Mouse (Mus musculus): ENCODE data around the gene Rilpl1. TPM values are rescaled to one million over a fixed set of nuclear protein-coding genes. Genes with fewer than 3 reads are reported as not detected.

Rilpl1 gene
- polyA plus RNA-seq, 1 experiment from 2014 or later, result 14.6 TPM

- no peaks in the 10 kb centered on the region for H3K9me3 ChIP-seq (replicated peaks)
- WGBS, result under 1% methylated on average over 36 of the region's 77 CpGs
- peak; percentile 36; the same call in 1 of the 2 replicates for ATAC-seq (ENCODE audit: low FRiP score)
Measured at GRCm38 (mm10) chr5:124445621-124446293, 85.4 kb downstream of the Rilpl1 start.

GRCm38 (mm10) chr5:124444661-124445561 is 86.3 kb downstream of the Rilpl1 start:
- Histone ChIP-seq H3K27ac (replicated peaks) (peak overlapping the region; percentile 85), H3K4me1 (peaks cover 51% of the 10 kb centered on the region), H3K4me3 (replicated peaks) (peak overlapping the region; percentile 88), H3K9ac (replicated peaks) (peak overlapping the region; percentile 97), H3K36me3 (peaks cover 27% of the 10 kb centered on the region), H3K9me3 (replicated peaks) (no peaks in the 10 kb centered on the region), H3K4me2 (peak overlapping the region; percentile 89), H3K27me3 (replicated peaks) (no peaks in the 10 kb centered on the region)
- WGBS, result 10% methylated on average over 29 of the region's 66 CpGs
- peak; percentile 94 for ATAC-seq (ENCODE audit: low FRiP score)

More at GRCm38 (mm10) chr5:124445621-124446293, 85.4 kb downstream of the Rilpl1 start:
- Histone ChIP-seq H3K27ac (replicated peaks) (peak overlapping the region; percentile 84), H3K9ac (replicated peaks) (peak overlapping the region; percentile 97), H3K36me3 (peaks cover 35% of the 10 kb centered on the region), H3K27me3 (replicated peaks) (no peaks in the 10 kb centered on the region), H3K4me1 (peaks cover 43% of the 10 kb centered on the region), H3K4me2 (peak overlapping the region; percentile 89), H3K4me3 (replicated peaks) (peak overlapping the region; percentile 88)

DNA sequence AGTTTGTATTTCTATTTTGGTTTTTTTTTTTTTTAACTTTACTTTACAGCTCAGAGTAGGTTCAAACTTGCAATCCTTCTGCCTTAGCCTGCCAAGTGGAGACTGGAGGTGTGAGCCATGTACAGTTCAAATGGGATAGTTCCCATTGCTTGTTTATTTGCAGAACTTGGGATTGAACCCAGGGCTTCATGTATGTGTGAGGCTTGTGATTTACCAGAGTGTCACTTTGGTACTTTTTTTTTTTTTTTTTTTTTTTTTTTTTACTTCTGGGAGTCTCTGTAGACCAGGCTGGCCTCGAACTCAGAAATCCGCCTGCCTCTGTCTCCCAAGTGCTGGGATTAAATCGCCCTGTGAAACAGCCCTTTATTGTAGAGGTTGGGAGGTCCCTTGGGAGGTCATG is 87.0 kb downstream of the Rilpl1 start:
- peaks cover 20% of the 10 kb centered on the region for H3K36me3 ChIP-seq
- H3K4me1 ChIP-seq, result peaks cover 48% of the 10 kb centered on the region
- no peak overlapping the region for H3K27ac ChIP-seq (replicated peaks)
- no peak for ATAC-seq (ENCODE audit: low FRiP score)
- H3K27me3 ChIP-seq (replicated peaks), result no peaks in the 10 kb centered on the region
- no peaks in the 10 kb centered on the region for H3K9me3 ChIP-seq (replicated peaks)
- no peak overlapping the region for H3K9ac ChIP-seq (replicated peaks)
- 57% methylated on average over 3 of the region's 3 CpGs for WGBS
- no peak overlapping the region for H3K4me3 ChIP-seq (replicated peaks)
- H3K4me2 ChIP-seq, result peak overlapping the region; percentile 89

Other genes starting within 250 kb of the Rilpl1 start
- gene Mphosph9, start 203.4 kb downstream of the Rilpl1 start, polyA plus RNA-seq (2015; fragmentation: Nextera tagmentation; extraction: Ambion mirVana), result 10.7 and 12.6 TPM in 2 replicates
- 13.4 and 14.4 TPM in 2 replicates for gene 2810006K23Rik, start 203.3 kb downstream of the Rilpl1 start, polyA plus RNA-seq (2015; fragmentation: Nextera tagmentation; extraction: Ambion mirVana)
- gene Cdk2ap1, start 168.3 kb downstream of the Rilpl1 start, polyA plus RNA-seq (2015; fragmentation: Nextera tagmentation; extraction: Ambion mirVana), result 49.7 and 89.0 TPM in 2 replicates
- 85.9 and 87.2 TPM in 2 replicates for gene Sbno1, start 105.4 kb downstream of the Rilpl1 start, polyA plus RNA-seq (2015; fragmentation: Nextera tagmentation; extraction: Ambion mirVana)
- gene Kmt5a, start 91.5 kb downstream of the Rilpl1 start, polyA plus RNA-seq (2015; fragmentation: Nextera tagmentation; extraction: Ambion mirVana), result 29.3 and 30.8 TPM in 2 replicates
- 27.5 and 32.0 TPM in 2 replicates for gene Rilpl2, start 53.0 kb downstream of the Rilpl1 start, polyA plus RNA-seq (2015; fragmentation: Nextera tagmentation; extraction: Ambion mirVana)
- 20.7 and 22.2 TPM in 2 replicates for gene Snrnp35, start 48.3 kb downstream of the Rilpl1 start, polyA plus RNA-seq (2015; fragmentation: Nextera tagmentation; extraction: Ambion mirVana)
- 336 and 384 TPM in 2 replicates for gene Tmed2, start 9.3 kb upstream of the Rilpl1 start, polyA plus RNA-seq (2015; fragmentation: Nextera tagmentation; extraction: Ambion mirVana)
- 24.9 and 28.1 TPM in 2 replicates for gene Ddx55, start 21.5 kb upstream of the Rilpl1 start, polyA plus RNA-seq (2015; fragmentation: Nextera tagmentation; extraction: Ambion mirVana)
- gene Eif2b1, start 47.7 kb upstream of the Rilpl1 start, polyA plus RNA-seq (2015; fragmentation: Nextera tagmentation; extraction: Ambion mirVana), result 58.1 and 65.3 TPM in 2 replicates
- gene Gtf2h3, start 47.7 kb upstream of the Rilpl1 start, polyA plus RNA-seq (2015; fragmentation: Nextera tagmentation; extraction: Ambion mirVana), result 39.5 and 46.0 TPM in 2 replicates
- gene Atp6v0a2, start 97.2 kb upstream of the Rilpl1 start, polyA plus RNA-seq (2015; fragmentation: Nextera tagmentation; extraction: Ambion mirVana), result 38.8 and 40.4 TPM in 2 replicates
- 0.13 and 0.15 TPM in 2 replicates for gene Dnah10, start 193.7 kb upstream of the Rilpl1 start, polyA plus RNA-seq (2015; fragmentation: Nextera tagmentation; extraction: Ambion mirVana)